Mouse (Mus musculus): ENCODE measurements around the gene Wnt10b. TPM values are rescaled to one million over a fixed set of nuclear protein-coding genes. Genes with fewer than 3 reads are reported as not detected.

Gene Wnt10b
- total RNA-seq, 2 experiments from 2014 or later = 0.51 to 0.66 TPM

GRCm38 (mm10) chr15:98733976-98734566 is 43.9 kb downstream of the Wnt10b start:
- intact Hi-C loops (cut with DNase I) = no loop called here
- no peak overlapping the region for H3K4me3 ChIP-seq
- TF ChIP-seq CTCF (IDR thresholded peaks at IDR 0.05) = no peak
- H3K27ac ChIP-seq = no peak overlapping the region
- no peak for DNase-seq (ENCODE audit: extremely low spot score in 1 of 2, low spot score in 2 of 2)

- H3K4me3 ChIP-seq = no peak overlapping the region
- no peak overlapping the region for H3K27ac ChIP-seq
- TF ChIP-seq CTCF (IDR thresholded peaks at IDR 0.05) = no peak
- DNase-seq (ENCODE audit: extremely low spot score in 1 of 2, low spot score in 2 of 2) = no peak
- intact Hi-C loops (cut with DNase I) = no loop called here
Observed at GRCm38 (mm10) chr15:98733370-98733769, 44.6 kb downstream of the Wnt10b start.

- intact Hi-C loops (cut with DNase I) = no loop called here
- DNase-seq (ENCODE audit: extremely low spot score in 1 of 2, low spot score in 2 of 2) = no peak
- TF ChIP-seq CTCF (IDR thresholded peaks at IDR 0.05) = no peak
- Histone ChIP-seq H3K27ac (no peak overlapping the region), H3K4me3 (no peak overlapping the region)
Observed at GRCm38 (mm10) chr15:98732006-98732531, 45.9 kb downstream of the Wnt10b start.

GRCm38 (mm10) chr15:98730790-98731189 is 47.2 kb downstream of the Wnt10b start:
- no peak overlapping the region for H3K4me3 ChIP-seq
- intact Hi-C loops (cut with DNase I) = no loop called here
- no peak overlapping the region for H3K27ac ChIP-seq
- no peak for TF ChIP-seq CTCF (IDR thresholded peaks at IDR 0.05)
- no peak for DNase-seq (ENCODE audit: extremely low spot score in 1 of 2, low spot score in 2 of 2)

GRCm38 (mm10) chr15:98729791-98730545 is 48.0 kb downstream of the Wnt10b start:
- DNase-seq (ENCODE audit: extremely low spot score in 1 of 2, low spot score in 2 of 2) = no peak
- TF ChIP-seq CTCF (IDR thresholded peaks at IDR 0.05) = no peak
- intact Hi-C loops (cut with DNase I) = no loop called here
- Histone ChIP-seq H3K27ac (no peak overlapping the region), H3K4me3 (no peak overlapping the region)

- no peak for TF ChIP-seq CTCF (IDR thresholded peaks at IDR 0.05)
- DNase-seq (ENCODE audit: extremely low spot score in 1 of 2, low spot score in 2 of 2) = no peak
- Histone ChIP-seq H3K4me3 (peak overlapping the region; percentile 54; the same call in 1 of the 2 replicates), H3K27ac (no peak overlapping the region)
- intact Hi-C loops (cut with DNase I) = no loop called here
Observed at GRCm38 (mm10) chr15:98728366-98728765, 49.6 kb downstream of the Wnt10b start.

- intact Hi-C loops (cut with DNase I) = no loop called here
Observed at GRCm38 (mm10) chr15:98727443-98728321, 50.3 kb downstream of the Wnt10b start, which contains the start of gene Fkbp11. TSS of gene Fkbp11 (minus strand) at chr15:98728198.

GRCm38 (mm10) chr15:98726746-98727145 is 51.2 kb downstream of the Wnt10b start:
- no peak overlapping the region for H3K27ac ChIP-seq
- intact Hi-C loops (cut with DNase I) = no loop called here
- no peak for TF ChIP-seq CTCF (IDR thresholded peaks at IDR 0.05)

More at GRCm38 (mm10) chr15:98727443-98728321, 50.3 kb downstream of the Wnt10b start, which contains the start of gene Fkbp11:
- TF ChIP-seq CTCF (IDR thresholded peaks at IDR 0.05) = no peak
- Histone ChIP-seq H3K4me3 (peak within 1 kb of the TSS; percentile 54), H3K27ac (no peak within 1 kb of the TSS)
- no peak for DNase-seq (ENCODE audit: extremely low spot score in 1 of 2, low spot score in 2 of 2)

GRCm38 (mm10) chr15:98726079-98726478 is 51.9 kb downstream of the Wnt10b start:
- Histone ChIP-seq H3K27ac (no peak overlapping the region), H3K4me3 (no peak overlapping the region)
- no peak; the same call in none of the 2 replicates for TF ChIP-seq CTCF (IDR thresholded peaks at IDR 0.05)
- DNase-seq (ENCODE audit: extremely low spot score in 1 of 2, low spot score in 2 of 2) = no peak
- intact Hi-C loops (cut with DNase I) = no loop called here

More at GRCm38 (mm10) chr15:98726746-98727145, 51.2 kb downstream of the Wnt10b start:
- H3K4me3 ChIP-seq = peak overlapping the region; percentile 54
- DNase-seq (ENCODE audit: extremely low spot score in 1 of 2, low spot score in 2 of 2) = no peak

GRCm38 (mm10) chr15:98724441-98724840 is 53.5 kb downstream of the Wnt10b start:
- no peak overlapping the region for H3K27ac ChIP-seq
- H3K4me3 ChIP-seq = no peak overlapping the region
- intact Hi-C loops (cut with DNase I) = no loop called here
- DNase-seq (ENCODE audit: extremely low spot score in 1 of 2, low spot score in 2 of 2) = no peak
- TF ChIP-seq CTCF (IDR thresholded peaks at IDR 0.05) = no peak

- TF ChIP-seq CTCF (IDR thresholded peaks at IDR 0.05) = no peak
- no peak for DNase-seq (ENCODE audit: extremely low spot score in 1 of 2, low spot score in 2 of 2)
- intact Hi-C loops (cut with DNase I) = no loop called here
Observed at GRCm38 (mm10) chr15:98722854-98723253, 55.1 kb downstream of the Wnt10b start.

More at GRCm38 (mm10) chr15:98722854-98723253, 55.1 kb downstream of the Wnt10b start:
- H3K27ac ChIP-seq = no peak overlapping the region
- H3K4me3 ChIP-seq = no peak overlapping the region

Measured in left cerebral cortex, adult 2 months (tissue).